Mouse (Mus musculus) heart, postnatal 0 days (tissue): Measurements from ENCODE around the gene Fbxl20.

ENCODE experiments used
- CTCF ChIP-seq: IDR thresholded peaks from 2 replicates; pipeline ENCODE4 v1.5.1; 2016; ENCODE audit warnings: antibody characterized with exemption, control low read depth, low read depth
- EP300 ChIP-seq: IDR thresholded peaks from 2 replicates; pipeline ENCODE4 v1.6.1; 2016; ENCODE audit warnings: antibody characterized with exemption, low read depth

DNA sequence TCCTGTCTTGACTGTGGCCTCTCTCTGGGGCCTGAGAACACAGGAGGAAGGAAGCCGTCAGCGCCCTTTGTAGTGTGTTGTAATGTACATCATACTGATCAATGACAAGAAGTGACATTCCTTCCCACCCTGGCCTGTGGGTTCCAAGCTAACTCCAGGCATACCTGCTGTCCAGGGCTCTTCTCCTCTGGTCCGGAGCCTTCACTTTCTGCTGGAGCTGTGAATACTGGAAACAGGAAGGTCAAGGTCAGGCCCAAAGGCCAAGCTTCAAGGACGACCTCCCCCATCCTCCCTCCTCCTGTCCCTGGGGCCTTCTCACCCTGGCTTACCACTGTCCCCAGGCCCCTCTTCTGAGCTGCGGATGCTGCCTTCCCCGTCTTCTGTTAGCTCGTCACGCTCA is 109.2 kb downstream of the Fbxl20 start:
- no peak for TF ChIP-seq CTCF
- TF ChIP-seq EP300 = no peak
